Mouse (Mus musculus) lung, embryonic 16.5 days (tissue): ENCODE measurements around the gene Lpcat4. TPM values are rescaled to one million over a fixed set of nuclear protein-coding genes. Genes with fewer than 3 reads are reported as not detected.

Experiments used
- ATAC-seq: fragments of 200-750 bp; cut with Nextera tagmentation; 2 replicates; pipeline ENCODE4 v1.8.0; 2017; ENCODE audit warnings: low read depth, mild to moderate bottlenecking, moderate library complexity
- H3K27ac ChIP-seq: fragments of 300-500 bp; sonication (generic); 2 replicates; pipeline ENCODE4 v1.5.1; 2014; ENCODE audit warnings: mild to moderate bottlenecking, control low read depth, low read length
- H3K27me3 ChIP-seq: fragments of 300-500 bp; sonication (generic); 2 replicates; pipeline ENCODE4 v1.6.1; 2014; ENCODE audit warnings: low read depth, low read length, mixed read lengths; ENCODE audit not compliant: control insufficient read depth, insufficient read depth
- H3K36me3 ChIP-seq: fragments of 300-500 bp; sonication (generic); 2 replicates; pipeline ENCODE4 v1.6.1; 2014; ENCODE audit warnings: low read length; ENCODE audit not compliant: control insufficient read depth, insufficient read depth
- H3K4me1 ChIP-seq: fragments of 300-500 bp; sonication (generic); replicated peaks from 2 replicates; pipeline ENCODE4 v1.6.1; 2014; ENCODE audit warnings: low read length, mixed read lengths; ENCODE audit not compliant: control insufficient read depth, insufficient read depth
- H3K4me2 ChIP-seq: fragments of 300-500 bp; sonication (generic); 2 replicates; pipeline ENCODE4 v1.6.1; 2014; ENCODE audit warnings: low read depth, low read length, control low read depth
- H3K4me3 ChIP-seq: fragments of 300-500 bp; sonication (generic); 2 replicates; pipeline ENCODE4 v1.5.1; 2014; ENCODE audit warnings: mild to moderate bottlenecking, low read length, control low read depth
- H3K9ac ChIP-seq: fragments of 300-500 bp; sonication (generic); 2 replicates; pipeline ENCODE4 v1.6.1; 2014; ENCODE audit warnings: low read length, control low read depth
- H3K9me3 ChIP-seq: fragments of 300-500 bp; sonication (generic); 2 replicates; pipeline ENCODE4 v1.6.1; 2016; ENCODE audit warnings: low read length; ENCODE audit not compliant: control insufficient read depth
- WGBS: fragments of 180-500 bp; shearing (Covaris S2); extraction: QIAGEN DNeasy Blood & Tissue Kit; methylation state at CpG from one replicate; pipeline ENCODE4 v1.1.7; 2014; 5-methylcytosine and 5-hydroxymethylcytosine counted together
- polyA plus RNA-seq: library from polyadenylated mRNA; unstranded; fragments of >200 nt; fragmentation: Nextera tagmentation; extraction: Ambion mirVana; gene quantifications from 2 replicates; pipeline ENCODE4 v1.2.1, GENCODE M21; 2015

Gene Lpcat4
- polyA plus RNA-seq, 1 experiment from 2014 or later = 17.3 TPM

GRCm38 (mm10) chr2:112224356-112224755, 14.9 kb upstream of the Lpcat4 start:
- Histone ChIP-seq H3K36me3 (no peaks in the 10 kb centered on the region), H3K27me3 (no peaks in the 10 kb centered on the region), H3K27ac (no peak overlapping the region), H3K9me3 (no peaks in the 10 kb centered on the region), H3K9ac (no peak overlapping the region), H3K4me1 (no peaks in the 10 kb centered on the region), H3K4me2 (no peak overlapping the region), H3K4me3 (no peak overlapping the region)
- ATAC-seq = no peak
- 68% methylated on average over 4 of the region's 4 CpGs for WGBS

- no peaks in the 10 kb centered on the region for H3K27me3 ChIP-seq
- 57% methylated on average over 1 of the region's 1 CpGs for WGBS
- no peak for ATAC-seq
- no peak overlapping the region for H3K9ac ChIP-seq
- no peak overlapping the region for H3K4me3 ChIP-seq
- no peaks in the 10 kb centered on the region for H3K9me3 ChIP-seq
- H3K27ac ChIP-seq = no peak overlapping the region
- H3K4me2 ChIP-seq = no peak overlapping the region
- no peaks in the 10 kb centered on the region for H3K4me1 ChIP-seq
- H3K36me3 ChIP-seq = no peaks in the 10 kb centered on the region
These were observed 6.6 kb upstream of the Lpcat4 start for GRCm38 (mm10) chr2:112232623-112233022.

GRCm38 (mm10) chr2:112236620-112237019, 2.6 kb upstream of the Lpcat4 start:
- no peaks in the 10 kb centered on the region for H3K36me3 ChIP-seq
- ATAC-seq = no peak
- H3K4me1 ChIP-seq = peaks cover 11% of the 10 kb centered on the region
- no peaks in the 10 kb centered on the region for H3K9me3 ChIP-seq
- no peak overlapping the region for H3K4me2 ChIP-seq
- H3K27ac ChIP-seq = no peak overlapping the region
- no peaks in the 10 kb centered on the region for H3K27me3 ChIP-seq
- H3K4me3 ChIP-seq = no peak overlapping the region
- H3K9ac ChIP-seq = no peak overlapping the region
- 84% methylated on average over 2 of the region's 2 CpGs for WGBS

- Histone ChIP-seq H3K27me3 (no peaks in the 10 kb centered on the region), H3K27ac (no peak overlapping the region), H3K4me3 (no peak overlapping the region), H3K4me1 (peaks cover 11% of the 10 kb centered on the region), H3K4me2 (no peak overlapping the region), H3K36me3 (no peaks in the 10 kb centered on the region), H3K9ac (no peak overlapping the region), H3K9me3 (no peaks in the 10 kb centered on the region)
- 4% methylated on average over 4 of the region's 4 CpGs for WGBS
- ATAC-seq = no peak
These were observed 1.3 kb upstream of the Lpcat4 start for GRCm38 (mm10) chr2:112238006-112238405.

- peak overlapping the region; percentile 94; the same call in 1 of the 2 replicates for H3K27ac ChIP-seq
- peak overlapping the region; percentile 87 for H3K9ac ChIP-seq
- H3K4me2 ChIP-seq = peak overlapping the region; percentile 97
- peaks cover 11% of the 10 kb centered on the region for H3K4me1 ChIP-seq
- H3K36me3 ChIP-seq = no peaks in the 10 kb centered on the region; the same call in 1 of the 2 replicates
- under 1% methylated on average over 26 of the region's 28 CpGs for WGBS
- ATAC-seq = peak; percentile 26
- H3K4me3 ChIP-seq = peak overlapping the region; percentile 93
- H3K9me3 ChIP-seq = no peaks in the 10 kb centered on the region
- no peaks in the 10 kb centered on the region for H3K27me3 ChIP-seq
These were observed 860 bp downstream of the Lpcat4 start for GRCm38 (mm10) chr2:112239935-112240721.

GRCm38 (mm10) chr2:112241787-112242186, 2.5 kb downstream of the Lpcat4 start:
- Histone ChIP-seq H3K9me3 (no peaks in the 10 kb centered on the region), H3K4me2 (no peak overlapping the region), H3K27me3 (no peaks in the 10 kb centered on the region), H3K9ac (no peak overlapping the region), H3K36me3 (no peaks in the 10 kb centered on the region; the same call in 1 of the 2 replicates), H3K4me3 (no peak overlapping the region), H3K27ac (no peak overlapping the region), H3K4me1 (peaks cover 14% of the 10 kb centered on the region)
- no peak for ATAC-seq
- WGBS = 69% methylated on average over 14 of the region's 14 CpGs

- no peak overlapping the region for H3K27ac ChIP-seq
- H3K36me3 ChIP-seq = no peaks in the 10 kb centered on the region; the same call in 1 of the 2 replicates
- H3K4me1 ChIP-seq = peaks cover 7% of the 10 kb centered on the region
- no peaks in the 10 kb centered on the region for H3K9me3 ChIP-seq
- peak; percentile 73 for ATAC-seq
- H3K4me3 ChIP-seq = no peak overlapping the region
- H3K4me2 ChIP-seq = no peak overlapping the region
- WGBS = 57% methylated on average over 5 of the region's 5 CpGs
- H3K9ac ChIP-seq = no peak overlapping the region
- H3K27me3 ChIP-seq = no peaks in the 10 kb centered on the region
These were observed 6.0 kb downstream of the Lpcat4 start for GRCm38 (mm10) chr2:112245307-112245706.

- no peak overlapping the region for H3K9ac ChIP-seq
- H3K4me2 ChIP-seq = no peak overlapping the region
- no peaks in the 10 kb centered on the region; the same call in 1 of the 2 replicates for H3K36me3 ChIP-seq
- H3K27me3 ChIP-seq = no peaks in the 10 kb centered on the region
- peak; percentile 29; the same call in 1 of the 2 replicates for ATAC-seq
- no peaks in the 10 kb centered on the region for H3K9me3 ChIP-seq
- peaks cover 4% of the 10 kb centered on the region for H3K4me1 ChIP-seq
- 45% methylated on average over 6 of the region's 6 CpGs for WGBS
- no peak overlapping the region for H3K4me3 ChIP-seq
- peak overlapping the region; percentile 47 for H3K27ac ChIP-seq
These were observed 6.9 kb downstream of the Lpcat4 start for GRCm38 (mm10) chr2:112246193-112246592.

- Histone ChIP-seq H3K36me3 (no peaks in the 10 kb centered on the region; the same call in 1 of the 2 replicates), H3K27me3 (no peaks in the 10 kb centered on the region), H3K9me3 (no peaks in the 10 kb centered on the region), H3K4me3 (no peak overlapping the region), H3K9ac (no peak overlapping the region), H3K4me1 (peaks cover 4% of the 10 kb centered on the region), H3K4me2 (no peak overlapping the region), H3K27ac (no peak overlapping the region)
- WGBS = 77% methylated on average over 10 of the region's 10 CpGs
- no peak for ATAC-seq
These were observed 8.1 kb downstream of the Lpcat4 start for GRCm38 (mm10) chr2:112247323-112247722.
